Mouse (Mus musculus) spleen, postnatal 14 days (tissue): ENCODE measurements around the gene Trim56.

Experiments used
- DNase-seq, 2 experiments: peaks; one replicate each; pipeline ENCODE4 v3.0.0; 2021 to 2022; ENCODE audit warnings: low spot score in 2 of 2

Trim56 gene

DNA sequence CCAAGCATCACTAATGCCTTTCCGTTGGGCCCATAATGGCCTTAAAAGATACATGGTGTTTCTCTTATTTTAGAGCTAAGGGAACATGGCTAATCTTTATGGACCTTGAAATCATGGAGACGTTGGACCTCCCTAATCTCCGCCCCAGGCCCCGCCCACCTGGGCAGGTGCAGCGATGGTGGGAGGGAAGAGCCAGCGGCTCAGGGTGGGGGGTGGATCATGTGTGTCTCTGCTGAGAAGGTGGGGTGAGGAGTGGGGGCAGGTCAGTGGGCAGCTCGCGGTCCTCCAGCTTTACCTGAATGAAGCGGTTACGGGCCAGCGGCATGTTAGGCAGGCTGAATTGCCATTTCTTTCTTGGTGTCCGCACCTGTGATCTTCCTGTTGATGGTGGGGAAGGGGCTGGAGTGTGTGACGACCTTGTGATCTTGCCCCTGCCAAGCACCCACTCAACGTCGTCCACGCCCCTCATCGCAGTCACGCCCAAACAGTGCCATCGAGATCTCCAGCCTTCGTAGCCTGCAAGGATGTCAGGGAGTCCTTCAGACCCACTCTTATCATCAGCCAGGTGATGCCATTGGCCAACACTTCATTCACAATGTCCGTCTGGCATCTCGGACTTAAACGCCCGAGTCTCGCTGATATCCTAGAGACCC lies 5.9 kb downstream of the Trim56 start:
- DNase-seq = no peak

DNA sequence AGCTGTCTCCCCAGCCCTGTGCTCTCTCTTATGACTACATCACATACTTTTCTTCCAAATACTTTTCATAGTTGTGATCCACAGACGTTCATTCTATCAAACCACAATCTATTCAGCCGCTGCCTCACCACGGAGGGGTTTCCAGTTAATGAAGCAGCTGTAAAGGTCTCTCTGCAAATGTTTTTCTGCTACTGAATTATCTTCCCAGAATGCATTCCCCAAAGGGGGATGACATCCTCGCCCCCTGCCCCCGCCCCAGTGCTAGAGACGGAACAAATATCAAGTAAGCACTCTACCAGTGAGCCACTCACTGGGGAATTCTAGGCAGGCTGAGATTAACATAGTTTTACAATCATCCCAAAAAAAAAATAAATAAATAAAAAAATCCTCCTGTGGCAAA lies 7.9 kb downstream of the Trim56 start:
- DNase-seq = no peak

DNA sequence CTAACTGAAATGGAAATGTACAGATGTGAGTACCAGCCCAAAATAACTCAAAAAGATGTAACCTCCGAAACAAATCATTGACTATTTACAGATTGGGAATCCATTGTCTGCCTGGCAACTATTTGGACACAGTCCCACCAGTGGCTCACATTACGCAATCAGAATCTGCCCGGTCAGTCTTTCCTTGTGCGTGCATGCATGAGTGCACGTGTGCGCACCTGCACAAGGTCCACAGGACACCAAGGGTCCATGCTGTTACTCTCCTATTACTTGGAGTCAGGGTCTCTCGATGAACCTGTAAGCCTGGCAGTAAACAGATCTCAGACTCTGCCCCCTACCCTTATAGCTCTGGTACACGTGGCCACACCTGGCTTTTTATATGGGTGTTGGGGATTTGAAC lies 8.3 kb downstream of the Trim56 start:
- DNase-seq = no peak

DNA sequence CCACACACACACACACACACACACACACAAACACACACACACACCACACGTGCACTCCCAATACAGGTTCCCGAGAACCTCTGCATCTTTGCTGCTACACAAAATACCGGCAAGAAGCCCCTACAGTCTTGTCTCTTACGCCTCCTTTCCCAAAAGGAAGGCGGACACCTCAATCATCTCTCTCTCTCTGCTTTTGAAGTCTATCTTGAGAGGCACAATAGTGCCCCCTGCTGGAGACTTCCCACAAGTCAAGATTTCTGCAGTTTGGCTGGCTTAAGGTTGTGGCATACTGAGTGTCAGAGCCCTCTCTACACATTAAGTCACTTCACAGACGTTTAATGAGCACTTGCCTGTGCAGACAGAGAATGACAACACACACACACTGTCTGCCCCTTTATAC lies 9.0 kb downstream of the Trim56 start:
- peak; percentile 54 to 70 for DNase-seq

DNA sequence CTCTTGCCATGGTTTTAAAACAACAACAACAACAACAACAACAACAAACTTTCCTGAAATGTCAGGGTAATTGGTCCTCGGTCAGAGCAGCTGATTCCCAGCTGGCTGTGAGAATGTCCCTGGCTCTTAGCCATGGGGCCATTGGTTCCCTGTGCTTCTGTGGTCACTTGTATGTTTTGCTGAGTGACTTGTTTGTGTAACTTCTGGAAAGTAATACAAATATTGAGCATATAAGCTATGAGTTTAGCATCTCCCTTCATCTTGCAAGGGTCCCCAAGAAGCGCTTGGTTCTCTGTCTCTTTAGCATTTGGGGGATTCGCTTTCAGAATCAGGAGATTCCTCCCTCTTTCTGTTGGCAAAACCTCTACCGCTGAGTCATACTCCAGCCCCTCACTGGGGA lies 9.6 kb downstream of the Trim56 start:
- no peak for DNase-seq

DNA sequence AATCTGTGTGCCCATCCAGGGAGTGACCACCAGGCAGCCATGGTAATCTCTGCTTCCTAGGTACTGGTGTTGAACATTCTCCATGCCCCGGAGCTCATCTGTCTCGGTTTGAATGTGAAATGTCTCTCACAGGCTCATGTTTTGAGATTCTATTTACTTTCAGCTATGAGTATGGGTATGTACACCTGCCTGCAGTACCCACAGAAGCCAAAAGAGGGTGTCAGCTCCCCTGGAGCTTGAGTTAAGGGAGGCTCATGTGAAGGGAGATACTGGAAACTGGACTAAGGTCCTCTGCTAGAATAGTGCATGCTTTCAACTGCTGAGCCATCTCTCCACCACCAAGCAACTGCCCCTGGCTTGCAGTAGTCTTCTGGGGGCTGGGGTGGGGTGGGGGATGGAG lies 12.0 kb downstream of the Trim56 start:
- DNase-seq = no peak

DNA sequence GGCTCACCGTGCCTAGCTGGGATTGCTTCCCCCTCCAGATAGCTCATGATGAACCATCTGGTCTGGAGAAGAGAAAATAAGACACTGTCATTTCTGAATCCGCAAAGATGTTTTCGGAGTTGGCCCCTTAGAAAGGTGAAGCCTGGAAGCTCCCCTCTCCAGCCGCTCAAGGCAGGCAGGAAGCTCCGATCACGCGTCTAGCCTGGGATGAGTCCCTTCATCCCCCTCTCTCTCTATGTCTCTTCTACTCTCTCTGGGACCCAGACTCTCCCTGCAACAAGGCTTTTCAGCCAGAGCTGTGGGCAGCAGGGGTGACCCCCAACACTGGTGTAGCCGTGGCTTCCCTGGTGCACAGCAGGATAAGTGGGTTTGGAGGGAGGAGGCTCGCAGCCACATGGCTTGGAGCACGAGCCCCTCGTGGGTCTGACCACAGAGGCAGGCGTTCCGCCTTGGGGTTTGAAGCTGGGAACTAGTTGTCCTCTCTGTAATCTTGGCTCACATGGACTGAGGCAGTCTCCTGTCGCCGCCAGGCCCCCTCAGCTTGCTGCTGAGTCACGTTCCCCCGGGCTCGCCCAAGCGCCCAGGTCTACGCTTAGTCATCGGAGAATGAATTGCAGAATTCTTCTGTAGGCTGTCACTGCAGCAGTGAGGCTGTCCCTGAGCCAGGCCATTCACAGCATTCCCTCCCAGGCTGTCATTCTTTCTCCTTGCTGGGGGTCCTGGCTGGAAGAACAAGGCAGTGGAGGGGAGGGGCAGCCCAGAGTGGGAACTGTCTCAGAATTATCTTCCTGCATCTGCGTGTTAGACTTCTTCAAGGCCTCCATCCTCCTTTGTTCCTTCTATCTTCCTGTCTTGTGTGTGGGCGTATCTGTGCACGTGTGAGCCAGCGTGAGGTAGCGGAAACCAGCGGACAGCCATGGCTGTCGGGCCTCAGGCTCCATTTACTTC lies 13.2 kb downstream of the Trim56 start:
- DNase-seq = peak; percentile 64 to 69

DNA sequence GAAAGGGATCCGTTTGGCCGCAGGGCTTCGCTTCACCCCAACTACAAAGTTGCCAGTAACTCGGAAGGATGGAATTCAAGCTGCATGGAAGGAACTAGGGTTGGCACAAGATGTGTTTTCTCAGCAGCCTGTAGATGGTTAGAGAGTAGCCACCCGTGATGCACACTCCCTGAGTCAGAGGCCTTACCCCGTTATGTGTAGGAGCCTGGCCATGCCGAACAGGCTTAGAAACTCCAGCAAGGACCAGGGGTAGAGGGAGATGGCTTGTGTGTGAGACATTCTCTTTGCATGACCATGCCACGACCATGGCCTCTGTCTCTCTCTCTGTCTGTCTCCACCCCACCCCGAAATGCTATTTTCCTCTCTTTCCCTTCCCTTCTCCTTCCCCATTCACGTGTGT lies 13.9 kb downstream of the Trim56 start:
- DNase-seq = no peak

DNA sequence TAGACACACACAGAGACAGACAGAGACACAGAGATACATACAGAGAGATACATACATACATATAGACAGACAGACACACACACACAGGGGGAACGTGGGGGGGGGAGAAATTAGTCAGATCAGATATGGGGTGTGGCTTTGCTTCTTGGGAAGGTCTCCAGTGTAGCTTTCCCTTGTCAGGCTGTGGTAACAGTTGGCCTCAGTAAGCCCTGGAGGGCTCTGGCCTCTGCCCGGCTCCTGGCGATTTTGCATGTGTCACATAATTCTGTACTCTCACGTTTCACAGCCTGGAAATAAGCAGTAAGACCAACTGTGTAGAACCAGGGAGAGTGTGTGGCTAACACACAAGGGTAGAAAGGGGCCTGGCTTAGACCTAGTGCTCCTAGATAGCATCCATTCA lies 15.3 kb downstream of the Trim56 start:
- no peak for DNase-seq

DNA sequence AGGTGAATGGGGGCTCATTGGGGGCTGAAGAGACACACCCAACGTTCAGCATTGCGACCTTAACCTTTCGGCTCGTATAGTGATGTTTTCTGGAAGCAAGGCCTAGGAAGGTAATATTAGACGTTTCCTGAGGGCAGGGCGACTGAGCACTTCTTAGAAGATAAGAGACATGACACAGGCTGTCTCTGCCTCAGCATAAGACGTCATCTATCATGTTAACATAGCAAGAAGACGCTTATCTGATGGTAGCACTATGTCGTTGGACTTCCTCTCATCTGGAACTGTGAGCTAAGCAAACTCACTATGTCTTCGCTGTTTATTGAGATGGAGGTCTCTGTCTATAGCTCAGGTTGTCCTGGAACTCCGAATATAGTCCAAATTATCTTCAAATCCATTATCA lies 17.6 kb downstream of the Trim56 start:
- no peak for DNase-seq

DNA sequence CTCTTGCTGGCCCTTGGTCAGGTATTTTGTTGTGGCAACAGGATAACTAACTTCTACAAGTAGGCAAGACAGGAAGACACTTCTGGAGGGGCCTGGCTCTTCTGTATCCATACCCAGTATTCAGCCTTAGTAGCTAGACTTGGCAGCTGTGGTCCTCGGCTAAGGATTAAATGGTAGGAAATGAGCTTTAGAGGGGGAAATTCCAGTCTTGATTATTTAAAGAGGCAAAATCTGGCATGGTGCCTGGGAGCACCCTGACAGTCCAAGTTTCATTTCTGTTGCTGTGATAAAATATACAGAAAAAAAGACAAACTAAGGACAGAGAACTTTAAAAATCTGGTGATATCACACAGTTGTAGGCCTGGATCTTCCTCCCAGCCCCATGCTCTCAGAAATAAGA lies 20.0 kb downstream of the Trim56 start:
- no peak for DNase-seq

DNA sequence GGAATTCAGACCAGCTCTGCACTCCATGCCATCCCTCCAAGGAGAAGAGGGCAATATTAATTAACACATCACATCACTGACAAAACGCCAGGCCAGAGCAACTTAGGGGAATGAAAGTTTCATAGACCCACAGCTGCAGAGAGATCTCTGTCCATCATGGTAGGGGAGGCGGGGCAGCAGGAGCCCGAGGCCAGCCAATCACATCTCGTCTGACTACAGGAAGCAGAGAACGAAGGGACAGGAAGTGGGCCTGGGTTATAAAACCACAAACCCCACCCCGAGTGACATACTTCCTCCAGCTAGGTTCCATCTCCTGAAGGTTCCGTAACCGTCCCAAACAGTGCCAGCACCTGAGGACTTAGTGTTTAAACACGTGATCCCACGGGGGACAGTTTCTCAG lies 20.9 kb downstream of the Trim56 start:
- DNase-seq = no peak

DNA sequence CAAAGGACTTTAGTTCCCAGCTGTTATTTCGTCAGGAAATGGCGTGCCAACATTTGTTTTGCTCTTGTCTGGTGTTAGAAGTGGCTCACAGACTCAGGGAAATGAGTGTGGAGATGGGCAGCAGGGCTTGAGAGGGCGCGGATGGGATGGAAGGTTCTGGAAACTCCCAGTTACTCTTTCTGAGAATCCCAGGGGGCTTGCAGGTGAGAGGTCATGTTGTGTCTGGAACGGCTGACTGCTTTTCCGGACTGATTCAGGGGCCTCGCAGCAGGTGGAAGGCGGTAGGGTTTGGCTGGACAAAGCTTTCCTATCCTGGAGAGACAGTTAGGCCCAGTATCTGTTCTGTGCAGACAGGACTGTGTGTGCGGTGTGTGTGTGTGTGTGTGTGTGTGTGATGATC lies 22.3 kb downstream of the Trim56 start:
- no peak for DNase-seq

DNA sequence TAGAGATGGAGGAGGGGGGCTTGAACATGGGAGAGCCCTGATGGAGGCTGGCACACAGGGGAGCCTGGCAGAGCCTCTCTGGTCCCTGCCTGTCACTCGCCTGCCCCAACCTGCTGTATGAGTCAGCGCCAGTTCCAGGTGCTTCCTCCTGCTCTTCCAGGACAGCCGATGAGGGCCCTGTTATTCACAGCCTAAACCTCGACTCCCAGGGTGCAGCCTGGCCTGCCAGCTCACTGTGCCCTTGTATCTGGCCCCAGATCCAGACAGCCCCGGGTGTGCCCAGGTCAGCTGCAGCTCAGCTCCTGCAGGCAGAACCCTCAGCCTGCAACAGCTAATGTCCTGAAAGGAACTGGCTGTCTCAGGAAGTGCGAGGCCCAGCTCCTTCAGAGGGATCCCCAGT lies 24.4 kb downstream of the Trim56 start:
- no peak for DNase-seq

DNA sequence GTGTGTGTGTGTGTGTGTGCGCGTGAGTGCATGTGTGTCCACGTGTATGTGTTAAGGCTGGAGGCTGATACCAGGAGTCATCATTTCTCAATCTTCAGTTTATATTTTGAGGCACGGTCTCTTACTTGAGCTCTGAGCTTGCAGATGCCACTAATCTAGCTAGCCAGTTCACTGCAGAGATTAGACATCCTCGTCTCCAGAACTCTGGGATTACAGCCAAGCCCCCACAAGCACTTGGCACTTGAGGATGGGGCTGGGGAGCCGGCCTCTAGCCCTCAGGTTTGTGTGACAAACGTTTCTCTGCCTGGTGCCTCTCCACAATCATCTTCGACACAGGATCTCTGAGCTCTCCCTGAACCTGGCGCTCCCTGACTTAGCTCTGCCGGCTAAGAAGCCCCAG lies 25.1 kb downstream of the Trim56 start:
- no peak for DNase-seq

DNA sequence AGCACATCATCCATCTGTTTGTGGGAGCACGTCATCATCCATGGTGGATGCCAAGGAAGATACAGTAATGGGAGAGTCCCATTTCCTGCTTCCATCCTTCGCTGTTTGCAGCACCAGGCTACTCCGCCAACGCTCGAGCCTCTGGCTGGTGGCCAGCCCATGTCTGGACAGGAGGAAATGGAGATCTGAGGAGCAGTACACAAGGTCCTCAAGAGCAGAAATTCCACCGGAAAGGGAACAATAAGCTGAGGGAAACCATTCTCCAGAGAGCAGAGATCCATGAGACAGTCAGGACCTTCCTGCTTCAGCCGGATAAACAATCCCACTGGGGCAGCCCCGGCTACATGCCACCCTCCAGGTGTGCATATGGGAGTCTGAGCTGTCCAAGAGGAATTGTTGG lies 28.6 kb downstream of the Trim56 start:
- no peak for DNase-seq

DNA sequence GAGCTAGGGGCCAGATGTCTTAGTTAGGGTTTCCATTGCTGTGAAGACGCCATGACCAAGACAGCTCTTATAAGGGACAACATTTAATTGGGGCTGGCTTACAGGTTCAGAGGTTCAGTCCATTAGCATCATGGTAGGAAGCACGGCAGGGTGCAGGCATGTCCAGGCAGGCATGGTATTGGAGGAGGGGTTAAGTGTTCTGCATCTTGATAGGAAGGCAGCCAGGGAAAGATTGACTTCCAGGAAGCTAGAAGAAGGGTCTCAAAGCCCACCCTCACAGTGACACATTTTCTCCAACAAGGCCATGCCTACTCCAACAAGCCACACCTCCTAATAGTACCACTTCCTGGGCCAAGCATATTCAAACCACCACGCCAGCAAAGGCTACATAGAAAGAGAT lies 30.3 kb downstream of the Trim56 start:
- DNase-seq = no peak

DNA sequence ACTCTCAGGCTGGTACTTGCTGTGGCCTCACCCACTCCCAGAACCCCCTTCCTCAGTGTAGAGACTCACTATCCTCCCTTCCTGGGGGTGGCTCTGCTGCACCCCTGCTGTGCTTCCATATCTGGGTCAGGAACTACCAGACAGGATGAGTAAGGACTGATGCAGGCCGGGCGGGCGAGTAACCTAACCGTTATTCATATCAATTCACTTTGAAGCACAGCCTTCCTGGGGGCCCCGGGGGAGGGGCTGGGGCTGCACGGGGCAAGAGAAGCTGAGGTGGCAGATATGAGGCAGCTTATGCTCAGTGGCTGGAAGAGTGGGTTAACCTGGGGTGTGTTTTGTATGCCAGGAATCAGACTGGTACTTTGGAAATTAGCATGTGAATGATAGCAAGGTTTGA lies 31.0 kb downstream of the Trim56 start:
- DNase-seq = no peak

DNA sequence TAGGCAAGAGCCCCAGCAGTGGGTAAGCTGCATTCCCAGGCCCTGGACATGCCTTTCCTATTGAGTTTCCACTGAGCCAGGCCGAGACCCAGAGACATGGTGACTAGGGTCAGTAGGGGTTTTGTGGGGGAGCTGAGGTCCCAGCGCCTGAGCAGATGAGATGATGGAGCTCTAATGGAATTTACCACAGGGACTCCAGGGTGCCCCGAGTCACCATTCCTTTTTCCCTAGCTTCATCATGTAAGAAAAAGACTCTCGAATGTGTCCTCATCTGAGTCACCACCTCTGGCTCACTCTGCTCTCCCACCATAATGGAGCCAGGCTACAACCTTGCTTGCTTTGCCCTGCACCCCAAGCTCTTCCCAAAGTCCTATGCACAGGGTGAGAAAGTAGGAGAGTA lies 33.0 kb downstream of the Trim56 start:
- DNase-seq = no peak

DNA sequence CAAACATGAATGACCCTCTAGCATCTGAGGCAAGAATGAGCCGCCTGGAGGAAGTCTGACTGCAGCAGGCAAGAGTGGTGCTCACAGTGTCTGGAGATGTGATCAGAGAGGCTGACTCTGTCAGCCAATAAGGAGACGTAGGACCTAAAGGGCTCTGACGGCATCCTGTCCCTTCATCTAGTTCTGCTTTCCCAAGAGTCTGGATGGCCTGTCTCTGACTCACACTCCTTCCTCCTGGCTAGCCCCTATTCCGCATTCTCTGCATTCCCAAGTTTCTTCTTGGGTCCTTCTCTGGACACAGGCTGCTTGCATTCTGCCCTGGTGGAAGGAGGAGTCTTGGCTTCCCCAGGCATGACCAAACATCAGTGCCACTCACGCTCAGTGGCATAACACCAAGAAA lies 36.2 kb downstream of the Trim56 start:
- DNase-seq = no peak

DNA sequence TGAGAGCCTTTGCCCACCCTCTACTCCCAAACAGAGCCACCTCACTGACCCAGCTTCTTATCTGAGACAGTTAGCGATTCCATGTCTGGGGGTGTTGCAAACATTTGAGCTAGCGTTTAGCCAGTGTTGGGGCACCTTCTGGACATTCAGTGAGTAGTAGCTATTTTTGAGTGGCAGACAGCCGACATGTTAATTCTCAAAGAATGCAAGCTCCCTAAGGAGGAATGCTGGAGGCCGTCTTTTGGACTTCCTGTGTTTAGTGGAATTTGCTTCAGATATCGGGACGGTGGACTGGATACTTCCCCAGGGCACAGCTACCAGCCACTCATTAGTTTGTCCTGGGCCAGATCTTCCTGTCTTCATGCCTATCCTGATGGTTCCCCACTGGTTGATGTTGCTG lies 37.4 kb downstream of the Trim56 start:
- no peak for DNase-seq

DNA sequence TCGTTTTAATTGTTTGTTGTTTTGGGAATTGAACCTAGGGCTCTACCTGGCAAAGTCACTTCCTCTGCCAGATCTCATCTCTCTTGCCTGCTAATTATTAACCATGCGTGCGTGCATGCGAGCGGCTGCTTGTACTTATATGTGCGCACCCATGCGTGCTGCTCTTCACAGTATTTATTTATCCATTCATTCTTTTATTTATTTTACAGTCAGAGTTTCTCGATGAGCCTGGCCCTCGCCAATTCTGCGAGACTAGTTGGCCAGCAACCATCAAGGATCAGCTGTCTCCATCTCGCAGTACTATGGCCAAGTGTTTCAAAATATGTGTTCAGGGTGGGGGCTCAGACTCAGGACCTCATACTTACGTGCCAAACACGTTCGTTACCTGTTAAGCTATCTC lies 38.0 kb downstream of the Trim56 start:
- DNase-seq = no peak

DNA sequence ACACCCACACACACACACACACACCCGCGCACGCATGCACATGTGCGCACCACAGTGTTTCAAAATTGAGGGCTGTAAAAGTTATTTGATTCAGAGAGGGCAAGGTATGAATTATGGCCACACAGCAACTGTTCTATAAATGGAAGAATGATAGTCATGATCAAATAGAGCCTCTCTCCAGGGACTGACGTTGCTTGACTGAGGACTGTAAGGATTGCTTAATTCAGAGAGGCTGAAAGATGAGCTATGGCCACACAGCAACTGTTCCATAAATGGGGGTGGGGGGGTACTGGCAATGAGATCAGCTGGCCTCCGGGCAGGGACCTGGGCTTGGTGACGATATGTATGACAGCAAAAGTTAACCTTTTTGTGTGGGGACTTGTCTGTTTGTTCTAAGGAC lies 38.8 kb downstream of the Trim56 start:
- no peak for DNase-seq
